In genomic region chr6:38626086-38626485, GRCm38 (mm10) we compare ENCODE assay signal across 15 mouse cellular contexts. TPM values are rescaled to one million over a fixed set of nuclear protein-coding genes. Genes with fewer than 3 reads are reported as not detected.
"Had no signal": no experiment of that assay in that cellular context is flagged by ENCODE, and none has a peak within 500 bp of the region (broad histone marks: within the 10 kb centered on the region; RNA-seq: fewer than 3 reads in every experiment).

No protein-coding gene starts in this region.

- H3K9me3 ChIP-seq: intestine, embryonic 15.5 days; kidney, embryonic 15.5 days; liver, embryonic 12.5 days; lung, embryonic 15.5 days; megakaryocyte, embryonic 14.5 days; midbrain, embryonic 12.5 days had no signal

- H3K4me1 ChIP-seq: intestine, embryonic 15.5 days; kidney, embryonic 15.5 days; lung, embryonic 15.5 days; megakaryocyte, embryonic 14.5 days; midbrain, embryonic 12.5 days had no signal

- ATAC-seq: intestine, embryonic 15.5 days; liver, embryonic 12.5 days had no signal

- H3K27ac ChIP-seq: intestine, embryonic 15.5 days; kidney, embryonic 15.5 days; liver, embryonic 12.5 days; lung, embryonic 15.5 days; macrophage; midbrain, embryonic 12.5 days had no signal

- H3K27me3 ChIP-seq: intestine, embryonic 15.5 days; kidney, embryonic 15.5 days; liver, embryonic 12.5 days; lung, embryonic 15.5 days; midbrain, embryonic 12.5 days had no signal

- H3K4me2 ChIP-seq: intestine, embryonic 15.5 days; kidney, embryonic 15.5 days; liver, embryonic 12.5 days; lung, embryonic 15.5 days; midbrain, embryonic 12.5 days had no signal

- H3K4me3 ChIP-seq: intestine, embryonic 15.5 days; kidney, embryonic 15.5 days; liver, embryonic 12.5 days; lung, embryonic 15.5 days; megakaryocyte, embryonic 14.5 days; midbrain, embryonic 12.5 days had no signal

- DNase-seq: kidney, adult 2 months; kidney, postnatal 14 days; layer of hippocampus, postnatal 36 days; lung, postnatal 14 days; thymus, adult 18-20 months; thymus, postnatal 14 days had no signal

- H3K9ac ChIP-seq: intestine, embryonic 15.5 days; kidney, embryonic 15.5 days; liver, embryonic 12.5 days; lung, embryonic 15.5 days; midbrain, embryonic 12.5 days had no signal

- H3K36me3 ChIP-seq: intestine, embryonic 15.5 days; lung, embryonic 15.5 days had no signal

RNA-seq across cellular contexts. Expression of gene Clec2l, which starts 36.8 kb away (rescaled TPM):
- total RNA-seq: neutrophil, adult 5-6 weeks had no signal
- polyA plus RNA-seq: liver, embryonic 16.5 days; macrophage had no signal
